Mouse (Mus musculus) bone marrow, adult 2 months (tissue): Measurements from ENCODE around the gene Ostf1.

Source experiments
- CTCF ChIP-seq: fragments of 200-500 bp; IDR thresholded peaks from 2 replicates; pipeline ENCODE4 v1.5.1; 2011; ENCODE audit warnings: low read length, control low read depth; ENCODE audit not compliant: control insufficient read depth, insufficient read depth
- POLR2A ChIP-seq: fragments of 200-500 bp; IDR thresholded peaks from 2 replicates; pipeline ENCODE4 v1.6.1; 2011; ENCODE audit warnings: low read depth, mild to moderate bottlenecking, control low read depth, low read length, borderline replicate concordance; ENCODE audit not compliant: control insufficient read depth

DNA sequence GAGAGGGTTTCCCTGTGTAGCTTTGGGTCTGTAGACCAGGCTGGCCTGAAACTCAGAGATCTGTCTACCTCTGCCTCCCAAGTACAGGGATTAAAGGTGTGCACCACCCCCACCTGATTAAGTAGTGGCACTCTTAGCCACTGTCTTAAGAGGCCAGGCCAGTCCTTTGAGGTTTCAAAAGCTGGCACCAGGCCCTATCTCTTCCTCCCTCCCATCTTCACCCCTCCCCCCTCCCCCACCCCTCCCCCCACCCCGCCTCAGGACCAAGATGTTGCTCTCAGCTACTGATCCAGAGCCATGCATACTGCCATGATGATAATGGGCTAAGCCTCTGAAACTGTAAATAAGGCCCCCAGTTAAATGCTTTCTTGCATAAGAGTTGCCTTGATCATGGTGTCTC is 27.7 kb upstream of the Ostf1 start:
- TF ChIP-seq POLR2A (no peak), CTCF (no peak)
